Mouse (Mus musculus): ENCODE results near the gene Olfr231. TPM values are rescaled to one million over a fixed set of nuclear protein-coding genes. Genes with fewer than 3 reads are reported as not detected.

The Olfr231 gene
- not detected in 2 replicates for polyA plus RNA-seq (2015; fragmentation: Nextera tagmentation; extraction: Ambion mirVana)

DNA sequence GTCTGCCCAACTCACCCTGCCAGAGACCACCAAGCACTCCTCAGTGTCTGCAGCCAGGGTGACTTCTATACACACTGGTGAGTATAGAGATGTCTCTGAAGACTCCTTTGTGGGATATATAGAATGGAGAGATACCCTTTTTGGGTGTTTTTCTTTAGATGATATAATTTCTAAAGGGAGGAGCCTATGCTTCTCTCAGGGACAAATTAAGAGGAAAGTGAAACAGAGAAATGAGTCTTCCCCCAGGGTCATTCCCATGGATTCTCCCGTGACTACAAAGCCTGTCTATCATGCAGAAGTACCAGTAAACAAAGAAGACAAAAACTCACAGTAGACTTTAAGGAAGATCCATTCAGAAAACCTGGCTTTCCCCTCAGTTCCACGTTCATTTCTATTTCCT is at the start of gene Olfr231:
Gene Olfr231 (minus strand): TSS at position 101 of the 400 bp plus-strand sequence.
- no peak within 1 kb of the TSS for H3K4me3 ChIP-seq (replicated peaks)
- no peak within 1 kb of the TSS for H3K4me2 ChIP-seq
- H3K27me3 ChIP-seq, result no peaks in the 10 kb centered on the region
- no peaks in the 10 kb centered on the region for H3K4me1 ChIP-seq
- no peaks in the 10 kb centered on the region for H3K9me3 ChIP-seq (replicated peaks)
- H3K27ac ChIP-seq, result no peak within 1 kb of the TSS
- H3K36me3 ChIP-seq, result no peaks in the 10 kb centered on the region
- H3K9ac ChIP-seq, result no peak within 1 kb of the TSS
- WGBS, result 68% methylated on average over 2 of the region's 2 CpGs
- no peak for ATAC-seq (replicated peaks; ENCODE audit: low FRiP score)

DNA sequence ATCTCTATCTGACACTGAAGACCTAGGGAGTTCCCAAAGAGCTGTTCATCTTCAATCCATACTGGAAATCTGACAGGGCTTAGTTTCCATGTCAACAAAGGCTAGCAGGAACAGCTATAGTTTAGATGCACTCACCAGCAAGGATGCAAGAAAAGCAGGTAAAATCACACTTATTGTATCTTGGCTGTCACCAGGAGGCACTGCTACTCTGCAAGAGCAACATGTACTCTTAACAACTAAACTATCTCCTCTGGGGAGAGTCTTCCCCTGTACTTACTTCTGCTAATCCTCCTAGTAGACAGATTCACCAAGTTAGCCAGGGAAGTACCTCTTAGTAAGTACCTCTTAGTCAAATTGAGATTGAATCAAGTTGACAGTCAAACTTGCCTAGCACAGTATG is 48.1 kb upstream of the Olfr231 start:
- Histone ChIP-seq H3K27ac (no peak overlapping the region), H3K9ac (no peak overlapping the region), H3K9me3 (replicated peaks) (no peaks in the 10 kb centered on the region), H3K4me3 (replicated peaks) (no peak overlapping the region), H3K36me3 (no peaks in the 10 kb centered on the region), H3K27me3 (no peaks in the 10 kb centered on the region), H3K4me1 (no peaks in the 10 kb centered on the region), H3K4me2 (no peak overlapping the region)
- no peak for ATAC-seq (replicated peaks; ENCODE audit: low FRiP score)

DNA sequence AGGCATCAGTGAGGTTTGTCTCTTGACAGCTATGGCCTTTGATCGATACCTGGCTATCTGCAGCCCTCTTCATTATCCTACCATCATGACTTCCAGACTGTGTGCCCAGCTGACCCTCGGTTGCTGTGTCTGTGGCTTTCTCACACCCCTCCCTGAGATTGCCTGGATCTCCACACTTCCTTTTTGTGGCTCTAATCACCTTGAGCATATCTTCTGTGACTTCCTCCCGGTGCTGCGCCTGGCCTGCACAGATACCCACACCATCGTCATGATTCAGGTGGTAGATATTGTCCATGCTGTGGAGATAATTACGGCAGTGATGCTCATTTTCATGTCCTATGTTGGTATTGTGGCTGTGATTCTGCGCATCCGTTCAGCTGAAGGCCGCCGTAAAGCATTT is 38.1 kb upstream of the Olfr231 start:
- ATAC-seq (replicated peaks; ENCODE audit: low FRiP score), result no peak
- Histone ChIP-seq H3K4me3 (replicated peaks) (no peak overlapping the region), H3K27me3 (no peaks in the 10 kb centered on the region), H3K4me2 (no peak overlapping the region), H3K27ac (no peak overlapping the region), H3K4me1 (no peaks in the 10 kb centered on the region), H3K9ac (no peak overlapping the region), H3K36me3 (no peaks in the 10 kb centered on the region), H3K9me3 (replicated peaks) (no peaks in the 10 kb centered on the region)
- 89% methylated on average over 10 of the region's 10 CpGs for WGBS

DNA sequence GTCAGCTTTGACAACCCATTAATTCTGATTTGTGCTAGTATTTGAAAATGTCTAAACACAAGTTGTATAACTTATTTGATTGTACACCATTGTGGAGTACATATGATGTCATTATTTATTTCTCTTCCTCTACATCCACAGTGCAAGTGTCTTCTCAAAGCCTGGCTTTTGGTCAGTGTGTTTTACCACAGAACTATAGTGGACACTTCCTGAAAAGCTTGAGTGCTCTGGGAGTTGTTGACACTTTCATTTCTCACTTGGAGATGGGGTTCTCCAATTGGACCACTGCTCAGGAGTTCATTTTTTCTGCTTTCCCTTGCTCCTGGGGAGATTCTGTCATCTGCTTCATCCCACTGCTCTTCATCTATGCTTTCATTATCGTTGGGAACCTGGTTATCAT is 37.5 kb upstream of the Olfr231 start:
- no peaks in the 10 kb centered on the region for H3K36me3 ChIP-seq
- WGBS, result 85% methylated on average over 1 of the region's 1 CpGs

DNA sequence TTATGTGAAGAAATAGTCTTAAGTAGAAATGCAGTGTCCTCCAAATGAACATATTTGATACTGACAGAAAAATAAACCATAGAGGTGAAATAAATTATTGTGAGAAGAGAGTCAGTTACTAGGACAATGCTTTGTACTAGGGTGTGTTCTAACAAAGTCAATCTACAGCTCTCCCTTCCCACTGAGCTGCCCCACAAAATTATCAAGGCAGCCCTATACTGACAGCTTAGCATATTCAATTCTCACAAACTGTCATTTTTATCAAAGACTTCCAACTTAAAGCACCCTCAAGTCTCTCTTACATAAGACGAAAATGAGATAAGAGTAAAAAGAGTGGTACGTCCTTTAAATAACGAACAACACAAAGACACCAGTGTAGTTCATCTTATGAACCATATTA is 36.7 kb upstream of the Olfr231 start:
- Histone ChIP-seq H3K4me2 (no peak overlapping the region), H3K36me3 (no peaks in the 10 kb centered on the region), H3K9ac (no peak overlapping the region), H3K4me1 (no peaks in the 10 kb centered on the region), H3K27ac (no peak overlapping the region), H3K9me3 (replicated peaks) (no peaks in the 10 kb centered on the region), H3K27me3 (no peaks in the 10 kb centered on the region), H3K4me3 (replicated peaks) (no peak overlapping the region)
- WGBS, result 91% methylated on average over 3 of the region's 3 CpGs
- ATAC-seq (replicated peaks; ENCODE audit: low FRiP score), result no peak

More for the DNA sequence above, 37.5 kb upstream of the Olfr231 start:
- no peaks in the 10 kb centered on the region for H3K27me3 ChIP-seq
- no peaks in the 10 kb centered on the region for H3K4me1 ChIP-seq
- no peak for ATAC-seq (replicated peaks; ENCODE audit: low FRiP score)
- H3K9ac ChIP-seq, result no peak overlapping the region
- H3K4me2 ChIP-seq, result no peak overlapping the region
- no peaks in the 10 kb centered on the region for H3K9me3 ChIP-seq (replicated peaks)
- no peak overlapping the region for H3K4me3 ChIP-seq (replicated peaks)
- no peak overlapping the region for H3K27ac ChIP-seq

DNA sequence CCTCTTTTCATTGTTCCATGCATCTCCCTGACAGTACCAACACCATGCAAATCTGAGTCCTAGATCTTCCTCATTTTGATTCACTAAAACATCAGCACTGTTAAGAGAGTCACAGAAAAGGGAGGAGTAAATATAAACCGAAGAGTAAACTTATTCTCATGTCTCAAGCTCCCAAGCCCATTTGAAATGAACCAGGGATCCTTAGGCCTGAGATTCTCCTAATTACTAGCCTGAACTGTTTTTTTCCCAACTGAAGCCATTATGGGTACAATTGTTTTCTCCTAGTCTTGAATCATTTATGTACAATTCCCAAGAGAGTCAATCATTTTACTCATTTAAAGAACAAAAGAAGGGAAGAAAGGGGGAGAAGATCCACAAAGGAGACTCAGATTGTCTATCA is 34.4 kb upstream of the Olfr231 start, which contains the start of gene Olfr420:
Gene Olfr420 (plus strand): TSS at position 301 of the 400 bp plus-strand sequence.
- Histone ChIP-seq H3K27ac (no peak within 1 kb of the TSS), H3K4me2 (no peak within 1 kb of the TSS), H3K4me1 (no peaks in the 10 kb centered on the region), H3K4me3 (replicated peaks) (no peak within 1 kb of the TSS), H3K9ac (no peak within 1 kb of the TSS), H3K36me3 (no peaks in the 10 kb centered on the region), H3K9me3 (replicated peaks) (no peaks in the 10 kb centered on the region), H3K27me3 (no peaks in the 10 kb centered on the region)
- no peak for ATAC-seq (replicated peaks; ENCODE audit: low FRiP score)
- 83% methylated on average over 1 of the region's 1 CpGs for WGBS

DNA sequence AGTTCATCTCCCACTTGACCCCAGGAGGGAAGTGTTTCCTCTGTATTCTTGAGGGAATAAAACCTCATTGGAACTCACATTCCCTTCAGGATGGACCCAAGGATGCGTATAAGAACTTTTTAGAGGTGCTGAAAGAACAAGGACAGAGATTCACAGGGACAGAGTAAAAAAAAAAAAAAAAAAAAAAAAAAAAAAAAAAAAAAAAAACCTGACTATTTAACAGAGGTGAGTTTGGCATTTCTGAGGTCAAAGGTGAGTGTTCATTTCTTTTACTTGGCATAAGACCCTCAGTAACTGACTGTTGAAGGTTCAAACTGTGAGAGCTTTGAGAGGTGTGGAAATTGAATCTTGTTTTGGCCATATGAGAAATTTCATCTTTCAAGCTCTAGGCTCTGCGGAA is 28.3 kb upstream of the Olfr231 start:
- Histone ChIP-seq H3K4me1 (no peaks in the 10 kb centered on the region), H3K9me3 (replicated peaks) (no peaks in the 10 kb centered on the region), H3K27me3 (no peaks in the 10 kb centered on the region), H3K4me2 (no peak overlapping the region), H3K36me3 (no peaks in the 10 kb centered on the region), H3K27ac (no peak overlapping the region), H3K9ac (no peak overlapping the region), H3K4me3 (replicated peaks) (no peak overlapping the region)
- 87% methylated on average over 2 of the region's 2 CpGs for whole genome bisulfite sequencing
- no peak for ATAC-seq (replicated peaks; ENCODE audit: low FRiP score)

DNA sequence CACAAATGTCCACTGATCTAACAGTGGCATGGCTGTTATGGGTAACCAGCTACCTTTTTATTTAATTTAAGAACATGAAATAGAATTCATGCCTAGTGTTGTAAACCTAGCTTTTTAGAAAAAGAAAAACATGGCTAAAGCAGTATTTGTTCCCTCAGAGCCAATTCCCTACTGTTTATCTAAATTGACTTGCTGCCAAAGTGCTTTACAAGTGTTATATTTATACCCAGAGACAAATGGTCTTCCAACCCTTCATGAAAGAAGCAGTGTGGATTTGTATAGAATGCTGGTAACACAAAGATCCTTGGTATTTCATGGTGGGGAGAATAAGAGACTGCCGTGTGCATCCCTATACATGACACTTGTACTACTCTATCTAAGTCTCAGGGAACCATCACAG is 25.7 kb upstream of the Olfr231 start:
- Histone ChIP-seq H3K9me3 (replicated peaks) (no peaks in the 10 kb centered on the region), H3K9ac (no peak overlapping the region), H3K4me1 (no peaks in the 10 kb centered on the region), H3K4me3 (replicated peaks) (no peak overlapping the region), H3K36me3 (no peaks in the 10 kb centered on the region), H3K27ac (no peak overlapping the region), H3K27me3 (no peaks in the 10 kb centered on the region), H3K4me2 (no peak overlapping the region)
- 93% methylated on average over 1 of the region's 1 CpGs for WGBS
- ATAC-seq (replicated peaks; ENCODE audit: low FRiP score), result no peak

DNA sequence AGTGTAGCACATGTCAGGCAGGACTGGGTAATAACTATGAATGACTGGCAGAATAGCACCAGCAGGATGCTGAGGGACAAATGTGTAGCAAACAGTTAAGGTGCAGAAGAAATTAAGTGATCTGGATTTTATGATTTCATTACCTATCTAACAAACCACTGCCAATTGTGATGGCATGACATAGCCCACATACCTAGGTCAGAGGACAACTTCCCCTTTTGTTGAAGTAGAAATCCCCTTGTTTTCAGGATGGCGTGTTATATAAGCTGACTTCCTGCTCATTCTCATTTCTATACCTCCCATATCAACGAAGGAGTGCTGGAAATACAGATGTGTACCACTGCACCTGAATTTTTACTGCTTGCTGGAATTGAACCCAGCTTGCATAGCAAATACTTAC is 20.4 kb upstream of the Olfr231 start:
- Histone ChIP-seq H3K36me3 (no peaks in the 10 kb centered on the region), H3K4me2 (no peak overlapping the region), H3K9me3 (replicated peaks) (no peaks in the 10 kb centered on the region), H3K9ac (no peak overlapping the region), H3K4me3 (replicated peaks) (no peak overlapping the region), H3K4me1 (no peaks in the 10 kb centered on the region), H3K27me3 (no peaks in the 10 kb centered on the region), H3K27ac (no peak overlapping the region)
- no peak for ATAC-seq (replicated peaks; ENCODE audit: low FRiP score)
- 74% methylated on average over 2 of the region's 2 CpGs for WGBS

DNA sequence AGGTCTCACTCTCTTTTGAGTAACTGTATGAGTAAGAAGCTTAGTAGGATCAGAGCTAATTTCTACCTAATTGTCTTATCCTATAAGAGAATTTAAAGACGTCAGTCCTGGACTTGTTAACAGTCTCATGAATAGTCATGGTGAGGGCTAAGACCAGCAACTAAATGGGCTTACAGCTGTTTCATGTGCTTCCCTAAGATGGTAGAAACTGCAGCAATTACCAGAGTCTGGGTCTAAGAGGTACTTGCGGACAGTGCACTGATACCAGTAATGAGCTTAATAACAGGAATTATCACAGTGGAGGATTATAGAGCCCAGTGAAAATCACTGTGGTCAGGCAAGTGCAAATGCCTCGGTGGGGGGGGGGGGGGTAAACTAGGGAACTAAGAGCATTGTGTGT is 11.0 kb upstream of the Olfr231 start:
- Histone ChIP-seq H3K4me2 (no peak overlapping the region), H3K9me3 (replicated peaks) (no peaks in the 10 kb centered on the region), H3K27me3 (no peaks in the 10 kb centered on the region), H3K27ac (no peak overlapping the region), H3K4me3 (replicated peaks) (no peak overlapping the region), H3K4me1 (no peaks in the 10 kb centered on the region), H3K36me3 (no peaks in the 10 kb centered on the region), H3K9ac (no peak overlapping the region)
- 79% methylated on average over 3 of the region's 3 CpGs for WGBS
- no peak for ATAC-seq (replicated peaks; ENCODE audit: low FRiP score)

DNA sequence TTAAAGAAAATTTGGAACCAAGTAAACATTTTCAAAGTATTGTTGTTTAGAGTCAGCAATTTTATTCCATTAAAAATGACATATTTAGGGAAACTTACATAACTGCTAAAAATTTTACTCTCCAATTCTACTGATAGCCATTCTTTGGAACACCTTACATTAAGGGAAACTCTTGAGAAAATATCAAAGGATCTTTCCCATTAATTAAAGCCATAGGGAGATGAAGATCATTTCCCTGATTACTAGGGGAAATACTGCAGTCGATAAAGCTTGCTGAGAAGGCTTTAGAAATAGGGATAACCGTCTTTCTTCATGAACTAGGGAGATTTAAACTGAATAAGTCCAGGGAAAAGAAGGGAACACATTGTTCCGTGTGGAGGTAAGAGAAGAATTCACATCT is 10.3 kb upstream of the Olfr231 start, which contains the start of gene Olfr424:
Gene Olfr424 (plus strand): TSS at position 301 of the 400 bp plus-strand sequence.
- H3K4me3 ChIP-seq (replicated peaks), result no peak within 1 kb of the TSS
- ATAC-seq (replicated peaks; ENCODE audit: low FRiP score), result no peak
- WGBS, result 79% methylated on average over 3 of the region's 3 CpGs

DNA sequence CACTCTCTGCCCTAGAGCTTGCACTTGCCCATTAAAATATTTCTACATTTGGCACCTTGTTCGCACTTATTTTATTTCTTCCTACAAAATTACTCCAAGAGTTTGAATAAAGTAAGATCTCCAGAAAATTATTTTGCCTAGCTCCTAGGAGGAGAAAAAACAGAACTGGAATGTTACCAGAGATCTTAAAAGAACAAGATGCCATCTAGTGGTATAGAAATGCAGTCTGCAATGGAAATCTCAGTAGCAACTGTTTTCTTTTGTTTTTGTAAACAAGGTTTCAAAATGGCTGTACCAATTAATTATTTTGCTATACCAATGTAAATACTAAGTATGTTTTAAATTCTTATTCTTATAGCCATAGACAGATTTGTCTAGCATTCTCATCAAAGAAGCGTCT is 17.2 kb downstream of the Olfr231 start:
- Histone ChIP-seq H3K27me3 (no peaks in the 10 kb centered on the region), H3K9me3 (replicated peaks) (no peaks in the 10 kb centered on the region), H3K4me3 (replicated peaks) (no peak overlapping the region), H3K4me2 (no peak overlapping the region), H3K27ac (no peak overlapping the region), H3K9ac (no peak overlapping the region), H3K36me3 (no peaks in the 10 kb centered on the region), H3K4me1 (no peaks in the 10 kb centered on the region)
- ATAC-seq (replicated peaks; ENCODE audit: low FRiP score), result no peak
- 59% methylated on average over 2 of the region's 2 CpGs for WGBS

More for the DNA sequence above, 10.3 kb upstream of the Olfr231 start, which contains the start of gene Olfr424:
- no peaks in the 10 kb centered on the region for H3K27me3 ChIP-seq
- no peak within 1 kb of the TSS for H3K4me2 ChIP-seq
- H3K9ac ChIP-seq, result no peak within 1 kb of the TSS
- H3K4me1 ChIP-seq, result no peaks in the 10 kb centered on the region
- no peaks in the 10 kb centered on the region for H3K9me3 ChIP-seq (replicated peaks)
- no peak within 1 kb of the TSS for H3K27ac ChIP-seq
- H3K36me3 ChIP-seq, result no peaks in the 10 kb centered on the region

DNA sequence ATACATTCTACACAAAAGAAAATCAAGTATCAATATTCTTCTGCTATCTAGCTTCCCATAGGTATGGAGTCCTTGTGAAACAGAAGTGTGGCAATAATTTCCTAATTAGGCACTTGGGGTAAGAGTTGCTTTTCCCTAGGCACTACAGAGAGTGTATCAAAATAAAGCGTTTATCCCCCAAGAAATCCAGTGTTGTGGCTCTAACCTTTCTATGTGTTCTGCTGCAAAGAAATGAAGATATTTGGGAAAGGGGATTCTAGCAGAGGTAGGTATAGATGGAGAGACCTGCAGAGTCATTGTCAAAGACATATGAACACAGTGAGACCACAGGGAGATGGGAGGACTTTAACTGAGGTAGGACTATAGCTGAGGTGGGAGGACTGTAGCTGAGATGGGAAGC is 24.4 kb downstream of the Olfr231 start, which contains the start of gene Olfr427:
Gene Olfr427 (plus strand): TSS at position 301 of the 400 bp plus-strand sequence.
- no peak within 1 kb of the TSS for H3K4me3 ChIP-seq (replicated peaks)
- H3K4me1 ChIP-seq, result no peaks in the 10 kb centered on the region
- H3K27me3 ChIP-seq, result no peaks in the 10 kb centered on the region
- no peak within 1 kb of the TSS for H3K27ac ChIP-seq
- H3K36me3 ChIP-seq, result no peaks in the 10 kb centered on the region
- 92% methylated on average over 1 of the region's 1 CpGs for WGBS
- no peaks in the 10 kb centered on the region for H3K9me3 ChIP-seq (replicated peaks)
- H3K9ac ChIP-seq, result no peak within 1 kb of the TSS
- no peak within 1 kb of the TSS for H3K4me2 ChIP-seq
- ATAC-seq (replicated peaks; ENCODE audit: low FRiP score), result no peak

Data from kidney, embryonic 15.5 days (tissue).